Mouse (Mus musculus) lung, postnatal 0 days (tissue): ENCODE data around the gene Pym1. TPM values are rescaled to one million over a fixed set of nuclear protein-coding genes. Genes with fewer than 3 reads are reported as not detected.
A peak's percentile ranks its signal among the peaks of the same experiment; 100 is the strongest.

Source experiments
- ATAC-seq: fragments of 200-750 bp; cut with Nextera tagmentation; 2 replicates; pipeline ENCODE4 v1.8.0; 2017; ENCODE audit warnings: moderate library complexity
- DNase-seq: peaks from one replicate; pipeline ENCODE4 v3.0.0-alpha.2; 2016; ENCODE audit warnings: low spot score
- H3K27ac ChIP-seq: fragments of 300-500 bp; sonication (generic); 2 replicates; pipeline ENCODE4 v1.5.1; 2014; ENCODE audit warnings: antibody characterized with exemption, mild to moderate bottlenecking, low read length, mixed read lengths
- H3K27me3 ChIP-seq: fragments of 300-500 bp; sonication (generic); replicated peaks from 2 replicates; pipeline ENCODE4 v1.6.1; 2014; ENCODE audit warnings: low read length, mixed read lengths; ENCODE audit not compliant: insufficient read depth
- H3K36me3 ChIP-seq: fragments of 300-500 bp; sonication (generic); 2 replicates; pipeline ENCODE4 v1.6.1; 2014; ENCODE audit warnings: low read length, mixed read lengths; ENCODE audit not compliant: insufficient read depth
- H3K4me1 ChIP-seq: fragments of 300-500 bp; sonication (generic); 2 replicates; pipeline ENCODE4 v1.6.1; 2014; ENCODE audit warnings: antibody characterized with exemption, low read depth, low read length, mixed read lengths; ENCODE audit not compliant: insufficient read depth
- H3K4me2 ChIP-seq: fragments of 300-500 bp; sonication (generic); replicated peaks from 2 replicates; pipeline ENCODE4 v1.6.1; 2014; ENCODE audit warnings: low read depth, mild to moderate bottlenecking, low read length, moderate library complexity, mixed read lengths
- H3K4me3 ChIP-seq: fragments of 300-500 bp; sonication (generic); 2 replicates; pipeline ENCODE4 v1.5.1; 2014; ENCODE audit warnings: low read depth, low read length
- H3K9ac ChIP-seq: fragments of 300-500 bp; sonication (generic); replicated peaks from 2 replicates; pipeline ENCODE4 v1.6.1; 2014; ENCODE audit warnings: low read depth, mild to moderate bottlenecking
- H3K9me3 ChIP-seq: fragments of 300-500 bp; sonication (generic); 2 replicates; pipeline ENCODE4 v1.6.1; 2016; ENCODE audit warnings: low read length, mixed read lengths
- CTCF ChIP-seq: IDR thresholded peaks from 2 replicates; pipeline ENCODE4 v1.5.1; 2016; ENCODE audit warnings: antibody characterized with exemption, mild to moderate bottlenecking
- EP300 ChIP-seq: IDR thresholded peaks from 2 replicates; pipeline ENCODE4 v1.6.1; 2016; ENCODE audit warnings: antibody characterized with exemption, mild to moderate bottlenecking, control low read depth
- WGBS: fragments of 180-500 bp; shearing (Covaris S2); extraction: QIAGEN DNeasy Blood & Tissue Kit; methylation state at CpG from one replicate; pipeline ENCODE4 v1.1.7; 2014; 5-methylcytosine and 5-hydroxymethylcytosine counted together
- polyA plus RNA-seq: library from polyadenylated mRNA; unstranded; fragments of >200 nt; fragmentation: Nextera tagmentation; extraction: Ambion mirVana; gene quantifications from 2 replicates; pipeline ENCODE4 v1.2.1, GENCODE M21; 2015

Pym1 gene
- 23.4 and 24.9 TPM in 2 replicates for polyA plus RNA-seq

DNA sequence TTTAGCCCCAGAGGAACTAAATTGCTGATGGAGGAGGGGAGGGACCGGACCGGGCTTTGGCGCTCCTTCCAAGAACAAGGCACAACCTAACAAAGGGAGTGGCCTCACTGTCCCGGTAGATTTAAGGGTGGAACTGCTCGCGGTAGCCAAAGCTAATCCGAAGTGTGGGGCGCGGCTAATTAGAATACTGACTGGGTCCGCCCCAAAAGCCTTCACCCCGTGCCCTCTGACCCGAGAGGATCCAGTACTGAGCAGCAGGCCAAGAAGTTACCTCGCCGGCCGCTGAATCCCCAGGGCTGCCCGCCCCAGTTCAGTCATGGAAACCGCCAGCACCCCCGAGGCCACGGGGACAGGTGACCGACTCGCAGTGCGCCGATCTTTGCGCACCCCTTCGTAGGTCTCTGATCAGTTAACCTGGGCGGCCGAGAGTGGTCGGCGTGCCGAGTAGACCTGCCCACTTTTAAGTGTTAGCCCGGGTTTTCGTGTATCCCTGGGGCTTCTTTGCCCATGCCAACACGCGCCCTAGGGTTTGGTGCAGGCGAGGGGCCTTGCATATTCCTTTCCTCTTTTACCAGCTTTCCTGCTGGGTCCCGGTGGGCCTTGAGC lies at the start of gene Pym1:
Gene Pym1, plus strand, starts transcription at position 244 of the 606 bp plus-strand sequence.
- no peaks in the 10 kb centered on the region for H3K9me3 ChIP-seq
- ATAC-seq (peak; percentile 87), DNase-seq (no peak)
- H3K9ac ChIP-seq, result peak within 1 kb of the TSS; percentile 74
- no peaks in the 10 kb centered on the region for H3K36me3 ChIP-seq
- WGBS, result 2% methylated on average over 36 of the region's 36 CpGs
- H3K4me3 ChIP-seq, result peak within 1 kb of the TSS; percentile 83
- peak within 1 kb of the TSS; percentile 92 for H3K4me2 ChIP-seq
- peaks cover 13% of the 10 kb centered on the region; the same call in 1 of the 2 replicates for H3K4me1 ChIP-seq
- H3K27me3 ChIP-seq, result no peaks in the 10 kb centered on the region
- TF ChIP-seq CTCF, result no peak
- TF ChIP-seq EP300, result peak; percentile 2; the same call in 1 of the 2 replicates
- peak within 1 kb of the TSS; percentile 99 for H3K27ac ChIP-seq

DNA sequence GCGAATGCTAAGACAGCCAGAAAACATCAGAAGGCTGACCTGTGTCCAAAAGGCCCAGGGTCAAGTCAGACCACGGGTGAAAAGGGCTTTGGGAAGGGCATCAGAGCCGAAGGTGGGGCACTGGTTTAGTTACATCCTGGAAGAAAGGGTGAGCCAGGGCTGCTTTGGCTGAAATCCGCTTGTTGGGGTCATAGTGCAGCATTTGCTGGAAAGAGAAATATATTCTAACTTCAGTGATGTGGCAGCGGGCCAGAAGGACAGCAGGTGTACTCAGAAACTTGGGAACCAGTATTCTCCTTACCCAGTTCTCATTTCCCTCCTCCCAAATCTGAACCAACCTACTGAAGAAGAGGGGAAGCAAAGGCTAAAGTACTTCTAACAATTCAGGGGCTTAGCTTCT lies 48.7 kb upstream of the Pym1 start:
- TF ChIP-seq CTCF, result no peak
- TF ChIP-seq EP300, result no peak
- Histone ChIP-seq H3K9ac (no peak overlapping the region), H3K36me3 (peaks cover 13% of the 10 kb centered on the region; the same call in 1 of the 2 replicates), H3K27me3 (no peaks in the 10 kb centered on the region), H3K27ac (no peak overlapping the region), H3K9me3 (no peaks in the 10 kb centered on the region), H3K4me2 (no peak overlapping the region), H3K4me3 (no peak overlapping the region), H3K4me1 (0 out of 2 replicates have a peak, but pooled peaks cover 4% of the 10 kb centered on the region)
- 74% methylated on average over 5 of the region's 5 CpGs for WGBS
- ATAC-seq (no peak), DNase-seq (no peak)

DNA sequence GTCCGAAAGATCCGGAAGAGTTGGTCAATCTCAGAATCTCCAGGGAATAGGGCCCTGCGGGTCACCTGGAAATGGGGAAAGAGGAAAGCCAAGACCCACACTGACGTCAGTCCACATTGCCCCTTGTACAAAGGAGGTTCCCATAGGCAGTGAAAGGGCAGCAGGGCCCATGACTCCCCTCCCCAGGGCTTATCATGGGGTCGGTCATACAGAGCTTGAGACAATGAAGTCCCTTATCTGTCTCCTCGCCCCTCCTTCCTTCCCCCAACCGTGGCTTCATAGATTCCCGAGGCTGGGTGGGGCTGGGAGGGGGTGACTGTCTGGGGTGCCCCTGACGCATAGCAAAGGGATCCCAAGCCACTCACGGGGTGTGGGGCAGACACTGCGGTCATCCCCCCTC lies 48.1 kb upstream of the Pym1 start:
- Histone ChIP-seq H3K4me1 (0 out of 2 replicates have a peak, but pooled peaks cover under 1% of the 10 kb centered on the region), H3K27me3 (no peaks in the 10 kb centered on the region), H3K4me2 (no peak overlapping the region), H3K36me3 (peaks cover 13% of the 10 kb centered on the region; the same call in 1 of the 2 replicates), H3K27ac (no peak overlapping the region), H3K9me3 (no peaks in the 10 kb centered on the region), H3K4me3 (no peak overlapping the region), H3K9ac (no peak overlapping the region)
- ATAC-seq, result no peak
- WGBS, result 66% methylated on average over 11 of the region's 11 CpGs
- DNase-seq, result no peak
- TF ChIP-seq EP300, result no peak
- no peak for TF ChIP-seq CTCF

DNA sequence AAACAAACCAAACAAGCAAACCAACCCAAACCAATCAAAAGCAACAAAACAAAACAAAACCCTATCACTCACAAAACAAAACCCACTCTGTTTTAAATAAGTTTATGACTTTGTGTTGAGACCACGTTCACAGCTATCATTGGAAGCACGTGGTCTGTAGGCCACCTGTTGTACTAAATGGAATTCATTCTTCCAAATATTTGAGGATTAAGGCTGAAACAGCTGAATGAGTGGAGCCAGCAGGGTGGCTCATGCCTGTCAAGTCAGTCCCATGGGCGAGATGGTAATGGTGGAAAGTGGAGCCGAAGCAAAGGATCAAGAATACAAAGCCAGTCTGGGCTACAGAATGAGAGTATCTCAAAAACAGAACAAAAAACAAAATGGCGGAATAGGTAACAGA lies 47.0 kb upstream of the Pym1 start:
- 95% methylated on average over 5 of the region's 5 CpGs for WGBS
- no peaks in the 10 kb centered on the region for H3K27me3 ChIP-seq

DNA sequence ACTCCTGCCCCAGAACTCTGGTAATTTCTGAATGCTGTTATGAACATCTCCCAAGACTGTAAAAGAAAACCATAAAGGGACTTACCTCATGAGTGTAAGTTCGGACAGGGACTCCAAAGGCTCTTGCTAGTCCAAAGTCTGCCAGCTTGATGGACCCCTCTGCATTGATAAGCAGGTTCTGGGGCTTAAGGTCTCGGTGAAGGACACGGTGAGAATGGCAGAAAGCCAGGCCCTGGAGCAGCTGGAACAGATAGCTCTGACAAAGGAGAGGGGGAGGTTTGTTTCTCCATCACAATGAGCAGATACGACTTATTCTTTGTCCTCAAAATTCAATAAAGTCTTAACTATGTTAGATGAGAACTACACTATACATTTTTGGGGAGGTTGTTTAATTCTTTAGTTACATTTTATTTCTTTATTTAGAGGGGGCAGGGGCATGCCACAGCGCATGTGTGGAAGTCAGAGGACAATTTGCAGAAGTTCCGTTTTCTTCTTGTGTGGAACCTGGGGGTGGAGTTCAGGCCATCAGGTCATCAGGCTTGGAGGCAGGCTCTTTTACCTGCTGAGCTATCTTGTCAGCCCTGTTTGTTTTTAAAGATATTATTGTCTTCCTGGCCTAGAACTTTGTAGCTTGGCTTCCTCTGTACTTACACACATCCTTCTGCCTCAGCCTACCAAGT lies 45.2 kb upstream of the Pym1 start:
- TF ChIP-seq EP300, result no peak
- no peak for TF ChIP-seq CTCF
- WGBS, result 69% methylated on average over 6 of the region's 6 CpGs
- Histone ChIP-seq H3K9me3 (no peaks in the 10 kb centered on the region), H3K27ac (no peak overlapping the region), H3K4me1 (no peaks in the 10 kb centered on the region), H3K9ac (no peak overlapping the region), H3K27me3 (no peaks in the 10 kb centered on the region), H3K4me3 (no peak overlapping the region), H3K36me3 (peaks cover 13% of the 10 kb centered on the region; the same call in 1 of the 2 replicates), H3K4me2 (no peak overlapping the region)
- DNase-seq (no peak), ATAC-seq (no peak)

More for the DNA sequence above, 47.0 kb upstream of the Pym1 start:
- Histone ChIP-seq H3K4me3 (no peak overlapping the region), H3K4me2 (no peak overlapping the region), H3K36me3 (peaks cover 13% of the 10 kb centered on the region; the same call in 1 of the 2 replicates), H3K4me1 (no peaks in the 10 kb centered on the region), H3K27ac (no peak overlapping the region), H3K9ac (no peak overlapping the region), H3K9me3 (no peaks in the 10 kb centered on the region)
- TF ChIP-seq CTCF, result no peak
- TF ChIP-seq EP300, result no peak
- DNase-seq, result no peak
- ATAC-seq, result no peak

DNA sequence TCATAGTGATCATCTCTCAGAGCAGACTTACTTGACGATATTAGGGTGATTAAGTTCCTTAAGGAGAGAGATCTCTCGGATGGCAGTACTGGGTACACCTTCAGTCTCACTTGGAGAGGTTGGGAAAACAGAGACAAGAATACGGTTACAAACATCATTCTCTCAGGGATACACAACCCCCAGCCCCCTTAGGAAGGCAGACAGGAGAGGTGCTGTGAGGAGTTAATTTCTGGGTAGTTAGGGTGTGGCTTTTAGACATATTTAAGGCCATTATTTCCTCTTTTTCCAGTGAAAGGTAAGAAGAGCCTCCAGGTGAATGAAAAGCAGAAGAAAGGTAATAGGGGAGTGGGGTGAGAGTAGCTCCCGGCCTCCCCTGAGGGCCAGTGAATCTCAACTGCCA lies 43.8 kb upstream of the Pym1 start, which contains the start of gene Pmel:
Gene Pmel, plus strand, starts transcription at position 301 of the 400 bp plus-strand sequence.
- H3K36me3 ChIP-seq, result peaks cover 13% of the 10 kb centered on the region; the same call in 1 of the 2 replicates
- no peaks in the 10 kb centered on the region for H3K27me3 ChIP-seq
- H3K27ac ChIP-seq, result peak within 1 kb of the TSS; percentile 91
- TF ChIP-seq EP300, result no peak
- TF ChIP-seq CTCF, result no peak
- H3K4me2 ChIP-seq, result peak within 1 kb of the TSS; percentile 76
- H3K9me3 ChIP-seq, result no peaks in the 10 kb centered on the region
- peak within 1 kb of the TSS; percentile 54 for H3K9ac ChIP-seq
- 10% methylated on average over 4 of the region's 4 CpGs for WGBS
- DNase-seq (peak; percentile 14), ATAC-seq (no peak)
- H3K4me1 ChIP-seq, result no peaks in the 10 kb centered on the region
- peak within 1 kb of the TSS; percentile 56 for H3K4me3 ChIP-seq
